ENCODE assay signal across 25 mouse cellular contexts in the genomic region with DNA sequence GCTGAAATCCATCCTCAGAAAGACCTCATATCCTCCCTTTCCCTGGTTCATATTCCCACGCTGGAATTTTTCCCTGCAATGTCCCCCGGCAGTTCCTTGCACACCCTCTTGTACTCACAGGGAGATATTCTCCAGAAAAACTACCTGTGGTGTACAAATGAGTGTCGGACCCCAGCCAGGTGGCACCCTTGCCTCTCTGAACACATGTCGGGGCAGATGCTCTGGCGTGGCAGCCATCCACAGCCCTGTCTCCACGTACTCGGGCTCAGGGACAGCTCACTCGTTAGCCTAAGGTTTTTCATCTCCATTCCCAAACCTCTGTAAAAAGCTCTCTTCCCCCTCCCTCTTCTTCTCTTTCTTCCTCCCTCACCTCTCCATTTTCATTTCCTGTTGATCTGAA.
DNase-seq lines count a peak whose midpoint lies in the region; ATAC-seq and TF ChIP-seq lines count a peak whose summit lies in the region.
"Had no signal": no experiment of that assay in that cellular context is flagged by ENCODE, and none has a peak within 500 bp of the region (broad histone marks: within the 10 kb centered on the region; RNA-seq: fewer than 3 reads in every experiment).

No protein-coding gene starts in this region.

- WGBS in forebrain, embryonic 10.5 days = 91% methylated on average over 8 of the region's 8 CpGs
- 77% methylated on average over 8 of the region's 8 CpGs for WGBS in forebrain, embryonic 13.5 days
- WGBS in intestine, embryonic 14.5 days = 81% methylated on average over 8 of the region's 8 CpGs
- WGBS in intestine, embryonic 15.5 days = 81% methylated on average over 8 of the region's 8 CpGs
- 87% methylated on average over 8 of the region's 8 CpGs for WGBS in neural tube, embryonic 15.5 days

- no peak for TF ChIP-seq EP300 in ES-Bruce4 (IDR thresholded peaks at IDR 0.05; ENCODE audit: insufficient read depth, low read depth, low read length)

- no peaks in the 10 kb centered on the region for H3K36me3 ChIP-seq in forebrain, embryonic 10.5 days (replicated peaks)
- no peaks in the 10 kb centered on the region for H3K36me3 ChIP-seq in forebrain, embryonic 13.5 days (ENCODE audit: poor library complexity, severe bottlenecking)
- H3K36me3 ChIP-seq in intestine, embryonic 14.5 days (ENCODE audit: control insufficient read depth, insufficient read depth, low read length) = no peaks in the 10 kb centered on the region
- H3K36me3 ChIP-seq in intestine, embryonic 15.5 days = no peaks in the 10 kb centered on the region
- H3K36me3 ChIP-seq in neural tube, embryonic 15.5 days = no peaks in the 10 kb centered on the region
- H3K36me3 ChIP-seq in ES-Bruce4 (ENCODE audit: control insufficient read depth, insufficient read depth, low read length, poor library complexity, severe bottlenecking) = no peaks in the 10 kb centered on the region
- H3K36me3 ChIP-seq: embryonic facial prominence, embryonic 12.5 days; embryonic facial prominence, embryonic 15.5 days; forebrain, embryonic 12.5 days; G1E; heart, embryonic 13.5 days; hindbrain, embryonic 12.5 days; hindbrain, embryonic 15.5 days had no signal

- no peak overlapping the region for H3K4me2 ChIP-seq in forebrain, embryonic 13.5 days
- no peak overlapping the region for H3K4me2 ChIP-seq in intestine, embryonic 14.5 days (ENCODE audit: low read length)
- no peak overlapping the region for H3K4me2 ChIP-seq in intestine, embryonic 15.5 days (replicated peaks)
- no peak overlapping the region for H3K4me2 ChIP-seq in neural tube, embryonic 15.5 days
- H3K4me2 ChIP-seq: embryonic facial prominence, embryonic 12.5 days; embryonic facial prominence, embryonic 15.5 days; forebrain, embryonic 12.5 days; heart, embryonic 13.5 days; hindbrain, embryonic 12.5 days; hindbrain, embryonic 15.5 days had no signal

- no peak for TF ChIP-seq POLR2A in ES-Bruce4 (IDR thresholded peaks at IDR 0.05; ENCODE audit: insufficient read depth, low read length)

- no peak for ATAC-seq in forebrain, embryonic 13.5 days
- ATAC-seq in intestine, embryonic 14.5 days (replicated peaks; ENCODE audit: low FRiP score, low TSS enrichment, low read depth) = no peak
- no peak for ATAC-seq in intestine, embryonic 15.5 days
- no peak for ATAC-seq in neural tube, embryonic 15.5 days (ENCODE audit: low FRiP score)
- ATAC-seq: CD4-positive, CD25-positive, alpha-beta regulatory T cell, adult 4 months; forebrain, embryonic 16.5 days; intestine, embryonic 16.5 days; Patski had no signal

- H3K4me1 ChIP-seq in forebrain, embryonic 10.5 days = 0 out of 2 replicates have a peak, but pooled peaks cover 5% of the 10 kb centered on the region
- no peaks in the 10 kb centered on the region for H3K4me1 ChIP-seq in forebrain, embryonic 13.5 days
- H3K4me1 ChIP-seq in intestine, embryonic 14.5 days (replicated peaks; ENCODE audit: control insufficient read depth, insufficient read depth, low read length) = no peaks in the 10 kb centered on the region
- no peaks in the 10 kb centered on the region for H3K4me1 ChIP-seq in intestine, embryonic 15.5 days (replicated peaks)
- no peaks in the 10 kb centered on the region for H3K4me1 ChIP-seq in neural tube, embryonic 15.5 days
- peaks cover 7% of the 10 kb centered on the region for H3K4me1 ChIP-seq in ES-Bruce4 (ENCODE audit: control insufficient read depth, insufficient read depth, low read length)
- H3K4me1 ChIP-seq: embryonic facial prominence, embryonic 12.5 days; embryonic facial prominence, embryonic 15.5 days; forebrain, embryonic 12.5 days; heart, embryonic 13.5 days; hindbrain, embryonic 12.5 days; hindbrain, embryonic 15.5 days had no signal

- peak; percentile 16 for TF ChIP-seq CTCF in ES-Bruce4 (IDR thresholded peaks at IDR 0.05; ENCODE audit: low read depth, low read length)

- no peaks in the 10 kb centered on the region for H3K27me3 ChIP-seq in forebrain, embryonic 10.5 days (ENCODE audit: poor library complexity, severe bottlenecking)
- no peaks in the 10 kb centered on the region for H3K27me3 ChIP-seq in forebrain, embryonic 13.5 days
- no peaks in the 10 kb centered on the region for H3K27me3 ChIP-seq in intestine, embryonic 14.5 days (replicated peaks; ENCODE audit: control insufficient read depth, insufficient read depth, low read length)
- no peaks in the 10 kb centered on the region for H3K27me3 ChIP-seq in intestine, embryonic 15.5 days (replicated peaks)
- no peaks in the 10 kb centered on the region for H3K27me3 ChIP-seq in neural tube, embryonic 15.5 days (replicated peaks)
- H3K27me3 ChIP-seq in ES-Bruce4 (ENCODE audit: control insufficient read depth, insufficient read depth, low read length, poor library complexity, severe bottlenecking) = no peaks in the 10 kb centered on the region
- H3K27me3 ChIP-seq: embryonic facial prominence, embryonic 12.5 days; embryonic facial prominence, embryonic 15.5 days; forebrain, embryonic 12.5 days; heart, embryonic 13.5 days; hindbrain, embryonic 12.5 days; hindbrain, embryonic 15.5 days; Patski had no signal

- H3K9me3 ChIP-seq in forebrain, embryonic 10.5 days = no peaks in the 10 kb centered on the region
- no peaks in the 10 kb centered on the region for H3K9me3 ChIP-seq in forebrain, embryonic 13.5 days (replicated peaks)
- no peaks in the 10 kb centered on the region for H3K9me3 ChIP-seq in intestine, embryonic 14.5 days (ENCODE audit: control insufficient read depth, low read length)
- no peaks in the 10 kb centered on the region for H3K9me3 ChIP-seq in intestine, embryonic 15.5 days
- no peaks in the 10 kb centered on the region for H3K9me3 ChIP-seq in neural tube, embryonic 15.5 days (replicated peaks)
- H3K9me3 ChIP-seq in ES-Bruce4 (replicated peaks; ENCODE audit: control insufficient read depth, insufficient read depth, low read length, poor library complexity, severe bottlenecking) = no peaks in the 10 kb centered on the region
- H3K9me3 ChIP-seq: embryonic facial prominence, embryonic 12.5 days; embryonic facial prominence, embryonic 15.5 days; forebrain, embryonic 12.5 days; heart, embryonic 13.5 days; hindbrain, embryonic 12.5 days; hindbrain, embryonic 15.5 days had no signal

- peak; percentile 10 for DNase-seq in forebrain, embryonic 10.5 days (ENCODE audit: extremely low spot score, low spot score)
- DNase-seq in intestine, embryonic 14.5 days (ENCODE audit: low spot score) = peak; percentile 27
- peak; percentile 2 for DNase-seq in neural tube, embryonic 10.5 days (ENCODE audit: extremely low spot score, low spot score)
- DNase-seq in layer of hippocampus, adult 18-20 months (ENCODE audit: low spot score in 2 of 2) = no peak
- DNase-seq: adrenal gland, postnatal 10 days; adrenal gland, postnatal 36 days; cerebellum, adult 2 months; cerebellum, postnatal 25 days; gastrocnemius, postnatal 10 days; gastrocnemius, postnatal 36 days had no signal

- H3K4me3 ChIP-seq in forebrain, embryonic 10.5 days = no peak overlapping the region
- H3K4me3 ChIP-seq in forebrain, embryonic 13.5 days = no peak overlapping the region
- H3K4me3 ChIP-seq in intestine, embryonic 14.5 days (ENCODE audit: low read depth, low read length) = no peak overlapping the region
- no peak overlapping the region for H3K4me3 ChIP-seq in intestine, embryonic 15.5 days (replicated peaks)
- no peak overlapping the region for H3K4me3 ChIP-seq in neural tube, embryonic 15.5 days (replicated peaks)
- H3K4me3 ChIP-seq in ES-Bruce4 (ENCODE audit: low read depth, low read length) = no peak overlapping the region
- H3K4me3 ChIP-seq: embryonic facial prominence, embryonic 12.5 days; embryonic facial prominence, embryonic 15.5 days; forebrain, embryonic 12.5 days; heart, embryonic 13.5 days; hindbrain, embryonic 12.5 days; hindbrain, embryonic 15.5 days had no signal

- H3K9ac ChIP-seq in forebrain, embryonic 13.5 days = no peak overlapping the region
- H3K9ac ChIP-seq in intestine, embryonic 14.5 days (ENCODE audit: low read length) = no peak overlapping the region
- H3K9ac ChIP-seq in intestine, embryonic 15.5 days = no peak overlapping the region
- H3K9ac ChIP-seq in neural tube, embryonic 15.5 days (replicated peaks) = no peak overlapping the region
- H3K9ac ChIP-seq in ES-Bruce4 (ENCODE audit: low read depth, poor library complexity, severe bottlenecking) = no peak overlapping the region
- H3K9ac ChIP-seq: embryonic facial prominence, embryonic 12.5 days; embryonic facial prominence, embryonic 15.5 days; forebrain, embryonic 12.5 days; heart, embryonic 13.5 days; hindbrain, embryonic 12.5 days; hindbrain, embryonic 15.5 days had no signal

- no peak overlapping the region for H3K27ac ChIP-seq in forebrain, embryonic 10.5 days
- H3K27ac ChIP-seq in forebrain, embryonic 13.5 days = no peak overlapping the region
- H3K27ac ChIP-seq in intestine, embryonic 14.5 days (ENCODE audit: low read depth) = no peak overlapping the region
- H3K27ac ChIP-seq in intestine, embryonic 15.5 days = no peak overlapping the region
- no peak overlapping the region for H3K27ac ChIP-seq in neural tube, embryonic 15.5 days (replicated peaks)
- H3K27ac ChIP-seq in ES-Bruce4 (ENCODE audit: insufficient read depth, low read length) = no peak overlapping the region
- H3K27ac ChIP-seq: embryonic facial prominence, embryonic 12.5 days; embryonic facial prominence, embryonic 15.5 days; forebrain, embryonic 12.5 days; heart, embryonic 13.5 days; hindbrain, embryonic 12.5 days; hindbrain, embryonic 15.5 days had no signal

Comparison
In these comparisons a context has a peak if more than half of its experiments do, and no peak if none do; other contexts are left out.
1. DNase-seq: peak in forebrain, embryonic 10.5 days (single experiment), intestine, embryonic 14.5 days (single experiment) and neural tube, embryonic 10.5 days (single experiment); none in layer of hippocampus, adult 18-20 months (0 of 2).